Mouse (Mus musculus) liver, adult 2 months (tissue): ENCODE results near the gene Vps13d. TPM values are rescaled to one million over a fixed set of nuclear protein-coding genes. Genes with fewer than 3 reads are reported as not detected.

ENCODE experiments used
- DNase-seq: peaks from one replicate; pipeline ENCODE4 v3.0.0-alpha.2; 2011; ENCODE audit warnings: low read depth, low spot score; ENCODE audit errors: extremely low read depth
- H3K27ac ChIP-seq: fragments of 200-500 bp; replicated peaks from 2 replicates; pipeline ENCODE4 v1.5.1; 2012; ENCODE audit warnings: low read depth, mild to moderate bottlenecking, control low read depth, inconsistent platforms, low read length; ENCODE audit not compliant: insufficient read depth
- H3K27me3 ChIP-seq: fragments of 200-500 bp; 2 replicates; pipeline ENCODE4 v1.6.1; 2012; ENCODE audit warnings: mild to moderate bottlenecking, moderate library complexity, low read length, inconsistent platforms; ENCODE audit not compliant: control insufficient read depth, insufficient read depth
- H3K36me3 ChIP-seq: fragments of 200-500 bp; 2 replicates; pipeline ENCODE4 v1.6.1; 2012; ENCODE audit warnings: low read length, inconsistent platforms; ENCODE audit not compliant: control insufficient read depth, insufficient read depth
- H3K4me1 ChIP-seq: fragments of 200-500 bp; 2 replicates; pipeline ENCODE4 v1.6.1; 2011; ENCODE audit warnings: low read length; ENCODE audit not compliant: control insufficient read depth, insufficient read depth
- H3K4me3 ChIP-seq: fragments of 200-500 bp; 2 replicates; pipeline ENCODE4 v1.5.1; 2011; ENCODE audit warnings: low read depth, mild to moderate bottlenecking, control low read depth, low read length, moderate library complexity; ENCODE audit not compliant: insufficient read depth
- H3K79me2 ChIP-seq: fragments of 200-500 bp; 2 replicates; pipeline ENCODE4 v1.6.1; 2012; ENCODE audit warnings: inconsistent platforms, mild to moderate bottlenecking, low read length, moderate library complexity; ENCODE audit not compliant: control insufficient read depth, insufficient read depth
- H3K9ac ChIP-seq: fragments of 200-500 bp; 2 replicates; pipeline ENCODE4 v1.6.1; 2012; ENCODE audit warnings: low read depth, mild to moderate bottlenecking, control low read depth, inconsistent platforms, low read length
- CTCF ChIP-seq: fragments of 200-500 bp; IDR thresholded peaks from 2 replicates; pipeline ENCODE4 v1.5.1; 2011; ENCODE audit warnings: low read depth, low read length, control low read depth
- POLR2A ChIP-seq: fragments of 200-500 bp; IDR thresholded peaks from 2 replicates; pipeline ENCODE4 v1.6.1; 2011; ENCODE audit warnings: low read length, control low read depth; ENCODE audit not compliant: insufficient read depth; ENCODE audit errors: extremely low read depth
- WGBS: fragments of 180-500 bp; shearing (Covaris S2); methylation state at CpG from one replicate; pipeline ENCODE4 v1.1.7; 2018; 5-methylcytosine and 5-hydroxymethylcytosine counted together
- polyA plus RNA-seq: library from polyadenylated mRNA; depleted of rRNA; stranded (reverse); fragments of >200 nt; gene quantifications from 2 replicates; pipeline ENCODE4 v1.2.3, GENCODE M21; 2012
- total RNA-seq: library from RNA; depleted of rRNA; stranded (reverse); fragments of >200 nt; gene quantifications from 2 replicates; pipeline ENCODE4 v1.2.3, GENCODE M21; 2014

The Vps13d gene
- total and polyA plus RNA-seq, 2 experiments, result 11.6 to 32.4 TPM

DNA sequence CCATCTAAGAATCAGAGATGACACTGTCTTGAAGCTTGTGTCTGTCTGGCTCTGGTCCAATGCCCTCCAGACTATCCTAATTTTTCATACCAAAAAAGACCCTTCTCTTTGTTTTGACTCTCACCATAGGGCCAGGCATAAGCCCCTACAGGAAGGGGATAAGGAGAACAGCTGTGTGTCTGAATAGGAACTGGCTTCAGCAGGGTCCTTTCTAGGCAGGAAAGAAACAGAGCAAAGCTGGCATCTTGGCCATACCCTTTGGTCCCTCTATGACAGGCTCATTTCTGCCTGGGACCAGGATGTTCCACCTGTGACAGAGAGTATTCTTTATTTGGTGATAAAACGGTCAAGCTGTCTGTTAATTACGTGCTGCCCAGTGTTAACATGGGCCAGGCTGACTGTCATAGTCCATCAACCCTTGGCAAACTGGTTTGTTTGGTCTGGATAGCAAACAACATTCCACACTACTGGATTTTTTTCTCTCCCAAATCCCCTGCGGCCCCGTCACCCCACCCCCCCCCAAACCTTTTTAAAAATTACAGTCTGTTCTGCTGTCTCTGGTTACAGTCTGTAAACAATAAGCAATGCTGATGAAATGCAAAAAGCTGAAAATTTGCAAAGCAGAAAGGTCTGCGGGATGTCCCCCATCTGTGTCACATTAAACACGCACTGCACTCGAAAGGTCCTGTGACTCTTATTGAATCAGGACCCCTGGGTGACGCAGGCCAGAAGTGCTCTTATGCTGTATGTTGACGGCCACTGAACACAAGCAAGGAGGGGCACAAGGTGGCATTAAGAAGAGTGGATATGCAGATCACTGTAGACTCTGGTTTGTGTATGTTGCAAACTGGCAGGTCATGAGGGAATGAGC is 201.5 kb downstream of the Vps13d start:
- H3K27ac ChIP-seq, result peak overlapping the region; percentile 79
- H3K4me1 ChIP-seq, result peaks cover 18% of the 10 kb centered on the region
- DNase-seq, result peak; percentile 93
- no peaks in the 10 kb centered on the region for H3K27me3 ChIP-seq
- H3K79me2 ChIP-seq, result peaks cover 6% of the 10 kb centered on the region; the same call in 1 of the 2 replicates
- WGBS, result 31% methylated on average over 9 of the region's 9 CpGs
- H3K9ac ChIP-seq, result peak overlapping the region; percentile 42; the same call in 1 of the 2 replicates
- TF ChIP-seq CTCF (no peak), POLR2A (no peak)
- peaks cover 2% of the 10 kb centered on the region; the same call in 1 of the 2 replicates for H3K36me3 ChIP-seq
- no peak overlapping the region for H3K4me3 ChIP-seq

DNA sequence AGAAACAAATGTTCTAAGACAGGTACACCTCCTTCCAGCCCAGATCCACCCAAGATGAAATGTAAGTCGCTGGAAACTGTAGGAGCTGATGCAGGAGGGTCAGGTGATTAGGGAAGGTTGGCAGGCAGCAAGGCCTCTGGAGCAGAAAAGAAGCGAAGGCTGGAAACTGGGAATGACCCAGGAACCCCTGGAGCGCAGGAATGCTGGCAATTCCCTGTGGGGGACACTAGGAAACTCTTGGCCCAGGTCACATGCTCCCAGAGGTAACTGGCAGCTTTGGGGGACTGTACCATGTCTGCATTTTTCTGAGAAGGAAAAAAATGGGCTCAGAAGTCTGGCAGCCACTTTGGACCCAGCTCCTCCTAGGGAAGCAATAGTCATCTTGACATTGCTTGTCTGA is 202.4 kb downstream of the Vps13d start:
- DNase-seq, result no peak
- Histone ChIP-seq H3K9ac (no peak overlapping the region), H3K36me3 (peaks cover 2% of the 10 kb centered on the region; the same call in 1 of the 2 replicates), H3K79me2 (peaks cover 5% of the 10 kb centered on the region; the same call in 1 of the 2 replicates), H3K27me3 (no peaks in the 10 kb centered on the region), H3K27ac (no peak overlapping the region), H3K4me1 (peaks cover 13% of the 10 kb centered on the region), H3K4me3 (no peak overlapping the region)
- WGBS, result 71% methylated on average over 3 of the region's 3 CpGs
- TF ChIP-seq POLR2A (no peak), CTCF (no peak)

DNA sequence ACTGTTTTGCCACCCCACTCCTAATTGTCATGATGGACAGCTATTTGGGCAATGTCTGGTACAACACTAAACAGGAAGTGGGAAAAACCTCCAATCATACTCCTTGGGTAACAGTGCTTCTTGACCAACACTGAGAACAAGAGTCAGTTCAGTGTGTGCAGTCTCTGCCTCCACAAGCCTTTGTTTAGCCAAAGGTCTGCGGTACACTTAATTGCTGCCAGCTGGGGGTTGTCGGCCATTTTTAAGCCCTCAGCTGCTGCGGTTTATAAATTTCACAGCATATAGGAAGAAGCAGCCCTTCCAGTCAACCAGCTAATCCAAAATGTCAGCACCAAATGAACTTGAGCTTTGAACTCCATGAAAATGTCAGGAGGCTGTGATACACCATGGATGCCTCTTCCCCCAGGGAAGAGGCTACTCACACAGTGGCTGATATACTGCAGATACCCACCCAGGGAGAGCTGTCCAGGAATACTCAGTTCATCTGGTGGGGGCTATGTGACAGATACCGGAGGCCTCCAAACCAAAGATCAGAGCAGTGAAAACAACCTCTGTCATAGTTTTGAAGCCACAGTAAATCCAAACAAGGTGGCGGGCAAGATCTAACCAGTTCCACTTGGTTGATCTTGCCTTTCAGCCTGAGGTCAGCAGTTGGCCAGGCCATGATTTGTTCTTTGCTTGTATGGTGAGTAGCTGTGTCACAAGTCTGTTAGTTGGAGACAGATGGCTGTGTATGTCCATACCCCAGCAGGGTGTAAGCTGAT is 206.2 kb downstream of the Vps13d start:
- Histone ChIP-seq H3K79me2 (no peaks in the 10 kb centered on the region; the same call in 1 of the 2 replicates), H3K27ac (no peak overlapping the region), H3K9ac (no peak overlapping the region), H3K27me3 (no peaks in the 10 kb centered on the region), H3K4me1 (peaks cover 22% of the 10 kb centered on the region), H3K4me3 (no peak overlapping the region), H3K36me3 (peaks cover 3% of the 10 kb centered on the region; the same call in 1 of the 2 replicates)
- DNase-seq, result peak; percentile 42
- TF ChIP-seq CTCF (no peak), POLR2A (no peak)
- 95% methylated on average over 5 of the region's 5 CpGs for WGBS

DNA sequence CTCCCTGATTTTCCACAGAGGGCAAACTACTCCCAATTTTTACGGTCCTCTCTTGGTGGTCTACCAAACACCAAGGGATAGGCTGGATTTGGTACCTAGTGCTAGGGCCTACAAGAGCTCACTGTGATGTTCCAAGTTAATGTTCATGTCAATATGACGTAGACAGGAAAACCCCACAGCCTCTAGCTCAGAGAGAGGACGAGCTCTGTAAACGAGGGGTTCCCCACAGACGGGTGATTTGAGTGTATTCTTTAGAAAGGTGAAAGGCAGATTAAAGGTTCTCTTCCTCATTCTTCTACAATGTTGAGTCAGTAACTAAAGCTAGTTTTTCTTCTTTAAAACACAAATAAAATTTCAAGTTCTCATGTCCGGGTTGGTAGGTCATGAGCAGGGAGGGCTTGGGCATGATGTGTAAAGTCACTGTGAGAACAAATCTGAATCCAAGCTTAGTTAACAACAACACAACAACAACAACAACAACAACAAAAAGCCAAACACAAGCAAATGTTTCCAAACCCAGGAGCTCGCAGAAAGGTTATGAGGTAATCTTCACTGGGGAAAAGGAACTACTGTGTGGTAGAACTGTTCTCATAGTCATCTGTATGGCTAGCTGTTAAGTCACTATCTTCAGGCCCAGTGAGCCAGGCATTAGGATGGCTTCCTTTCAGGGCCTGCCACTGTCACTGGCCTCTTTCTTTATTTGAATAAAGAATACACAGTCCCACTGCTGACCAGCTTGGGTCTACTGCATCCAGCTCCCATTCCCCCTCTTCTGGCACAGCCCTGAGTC is 208.6 kb downstream of the Vps13d start:
- Histone ChIP-seq H3K9ac (no peak overlapping the region), H3K4me1 (peaks cover 19% of the 10 kb centered on the region), H3K27me3 (no peaks in the 10 kb centered on the region), H3K79me2 (no peaks in the 10 kb centered on the region; the same call in 1 of the 2 replicates), H3K27ac (no peak overlapping the region), H3K4me3 (no peak overlapping the region), H3K36me3 (peaks cover 14% of the 10 kb centered on the region; the same call in 1 of the 2 replicates)
- no peak for DNase-seq
- no peak for TF ChIP-seq POLR2A
- no peak for TF ChIP-seq CTCF
- whole genome bisulfite sequencing, result 90% methylated on average over 7 of the region's 7 CpGs

DNA sequence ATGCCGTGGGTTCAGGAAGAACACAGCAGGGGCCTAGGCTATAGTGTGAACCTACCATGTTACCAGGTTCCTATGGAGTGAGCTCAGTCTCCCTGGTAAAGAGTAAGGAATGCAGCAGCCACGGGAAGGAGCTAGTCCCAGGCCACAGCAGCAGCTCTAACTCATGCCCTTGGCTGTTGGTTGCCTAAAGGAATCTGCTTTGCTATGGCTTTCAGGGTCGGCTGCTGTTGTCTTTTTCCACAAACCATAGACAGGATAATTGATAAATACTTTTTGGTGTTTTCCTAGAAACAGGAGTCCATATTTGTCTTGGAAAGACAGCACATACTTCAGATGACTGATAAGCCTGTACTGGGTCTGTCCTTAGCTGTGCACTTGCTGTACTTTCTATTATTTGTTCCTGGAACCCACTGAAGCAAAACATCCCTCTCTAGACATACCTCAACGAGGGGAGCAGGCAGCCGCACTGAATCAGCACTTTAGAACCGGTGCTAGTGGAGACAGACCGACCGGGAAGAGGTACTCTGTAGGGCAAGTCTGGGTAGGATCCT is 210.9 kb downstream of the Vps13d start:
- no peak for TF ChIP-seq POLR2A
- TF ChIP-seq CTCF, result no peak
- Histone ChIP-seq H3K27ac (peak overlapping the region; percentile 57), H3K4me1 (peaks cover 21% of the 10 kb centered on the region), H3K79me2 (no peaks in the 10 kb centered on the region), H3K27me3 (no peaks in the 10 kb centered on the region), H3K4me3 (no peak overlapping the region), H3K9ac (0 out of 2 replicates have a peak overlapping the region, but pooled peaks have one; percentile 12), H3K36me3 (peaks cover 12% of the 10 kb centered on the region; the same call in 1 of the 2 replicates)
- WGBS, result 26% methylated on average over 8 of the region's 8 CpGs
- peak; percentile 56 for DNase-seq
